Mouse (Mus musculus) stomach, postnatal 0 days (tissue): ENCODE data around the gene Cse1l.
A peak's percentile ranks its signal among the peaks of the same experiment; 100 is the strongest.

Source experiments
- CTCF ChIP-seq: IDR thresholded peaks from 2 replicates; pipeline ENCODE4 v1.5.1; 2016; ENCODE audit warnings: antibody characterized with exemption, low read depth, mild to moderate bottlenecking, moderate library complexity
- EP300 ChIP-seq: optimal IDR thresholded peaks from 2 replicates; pipeline ENCODE3; 2016; ENCODE audit warnings: antibody characterized with exemption

GRCm38 (mm10) chr2:166903719-166904282 lies 2.0 kb upstream of the Cse1l start:
- TF ChIP-seq CTCF (0 out of 2 replicates have a peak, but pooled peaks have one; percentile 34), EP300 (no peak)
